Mouse (Mus musculus) right cerebral cortex, adult 2 months (tissue): ENCODE measurements around the gene Igll1.
"Not testable (repeated sequence)": the region's sequence is repeated elsewhere in the genome, so short reads cannot be mapped to it uniquely, and the experiment has no call there.

ENCODE experiments used
- DNase-seq, 2 experiments: peaks; one replicate each; pipeline ENCODE4 v3.0.0; 2021 to 2022; ENCODE audit warnings: low spot score in 2 of 2

The Igll1 gene

DNA sequence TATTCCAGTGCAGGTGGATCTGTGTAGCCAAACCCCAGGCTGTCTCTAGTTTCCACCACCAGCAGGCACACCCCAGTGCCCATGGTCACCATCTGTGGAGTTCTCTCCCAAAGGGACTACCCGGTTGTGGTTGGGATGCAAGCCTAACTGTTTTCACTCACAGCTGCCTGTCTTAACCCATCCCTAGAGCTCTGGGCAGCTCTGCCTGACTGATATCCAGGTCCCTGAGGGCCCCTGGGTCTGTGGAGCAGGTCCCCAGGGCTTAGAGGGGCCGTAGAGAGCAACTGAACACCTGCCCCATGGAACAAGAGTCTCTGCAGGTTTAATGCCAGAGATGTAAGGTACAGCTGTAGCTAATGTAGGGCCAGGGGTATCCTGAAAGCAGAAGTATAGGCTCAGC is at the start of gene Igll1:
TSS of gene Igll1 (minus strand) at position 8 of the 400 bp plus-strand sequence.
- DNase-seq = no peak

DNA sequence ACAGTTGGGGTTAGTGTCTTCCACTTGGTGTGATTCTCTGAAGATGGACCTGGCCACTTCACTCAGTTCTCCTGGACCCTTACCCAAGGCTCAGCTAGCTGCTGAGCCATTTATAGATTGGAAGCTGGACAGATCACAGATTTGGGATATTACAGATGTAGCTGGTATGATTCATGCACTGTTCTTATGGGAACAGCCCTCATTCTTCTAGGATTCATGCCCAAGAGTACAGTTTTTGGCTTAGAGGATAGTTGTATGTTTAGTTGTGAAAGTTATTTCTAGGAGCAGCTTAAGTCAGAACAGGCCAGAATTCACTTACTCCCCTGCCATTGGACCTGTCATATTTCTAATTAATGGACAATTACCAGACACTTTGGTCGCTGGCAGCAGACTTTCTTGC is 49.7 kb upstream of the Igll1 start:
- no peak for DNase-seq

DNA sequence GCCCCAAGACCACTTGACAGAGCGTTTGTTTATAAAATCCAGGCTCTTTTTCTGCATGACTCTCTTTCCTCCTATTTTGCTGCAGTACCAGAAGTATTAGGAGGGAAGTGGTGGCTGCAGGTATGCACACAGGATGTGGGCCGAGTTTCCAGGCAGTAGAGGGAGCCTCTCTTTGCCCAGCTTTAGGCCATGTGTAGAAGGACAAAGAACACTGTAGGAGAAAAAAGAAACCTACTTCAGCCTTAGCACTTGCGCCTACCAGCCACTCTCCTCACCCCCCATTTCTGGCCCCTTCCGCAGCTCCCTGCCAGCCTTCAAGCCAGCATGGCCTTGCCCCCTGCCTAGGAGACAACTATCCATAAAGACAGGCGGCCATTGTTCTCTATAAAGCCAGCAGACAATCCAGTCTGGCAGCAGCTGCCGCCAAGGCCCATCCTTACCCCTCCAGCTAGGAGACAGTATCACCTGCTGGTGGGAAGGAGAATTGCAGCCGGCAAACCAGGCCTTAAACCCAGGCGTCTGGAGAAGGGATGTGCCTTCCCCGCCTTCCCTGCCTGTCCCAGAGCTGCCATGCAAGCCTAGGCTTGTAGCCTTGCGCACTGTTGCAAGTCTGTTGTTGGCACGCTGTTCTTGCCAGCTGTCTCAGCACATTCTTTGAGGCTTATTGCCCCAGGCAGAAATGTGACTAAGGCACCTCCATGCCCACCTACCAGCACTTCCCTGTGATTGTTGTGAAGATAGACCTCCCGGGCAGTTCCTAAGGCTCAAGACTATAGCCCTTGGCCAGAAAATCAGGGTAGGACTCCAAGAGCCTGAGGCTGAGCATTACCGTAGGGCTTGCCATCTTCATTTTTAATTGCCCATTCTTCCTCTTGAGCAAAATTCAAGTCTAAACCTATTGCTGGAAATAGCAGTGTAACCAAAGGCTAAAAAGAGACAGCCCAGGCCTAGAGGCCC is 48.1 kb upstream of the Igll1 start:
- peak; percentile 67 to 68 for DNase-seq

DNA sequence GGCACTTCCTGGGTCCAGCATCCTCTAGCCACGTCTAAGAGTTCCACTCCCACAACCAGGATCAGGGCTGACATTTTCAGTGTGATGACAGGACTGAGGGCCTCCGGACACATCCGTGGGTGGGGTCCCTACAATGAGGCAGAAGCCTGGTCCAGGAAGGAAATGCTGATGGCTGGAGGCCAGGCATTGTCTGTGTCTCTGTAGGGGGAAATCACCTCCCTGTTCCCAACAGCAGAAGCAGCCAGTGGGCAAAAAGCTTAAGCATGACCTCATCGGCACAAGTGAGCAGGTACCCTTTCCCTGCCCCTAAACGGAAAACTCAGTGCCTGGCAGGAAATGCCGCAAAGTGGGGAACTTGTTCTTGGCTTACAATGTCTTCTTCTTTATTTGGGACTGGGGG is 44.0 kb upstream of the Igll1 start:
- DNase-seq = no peak

DNA sequence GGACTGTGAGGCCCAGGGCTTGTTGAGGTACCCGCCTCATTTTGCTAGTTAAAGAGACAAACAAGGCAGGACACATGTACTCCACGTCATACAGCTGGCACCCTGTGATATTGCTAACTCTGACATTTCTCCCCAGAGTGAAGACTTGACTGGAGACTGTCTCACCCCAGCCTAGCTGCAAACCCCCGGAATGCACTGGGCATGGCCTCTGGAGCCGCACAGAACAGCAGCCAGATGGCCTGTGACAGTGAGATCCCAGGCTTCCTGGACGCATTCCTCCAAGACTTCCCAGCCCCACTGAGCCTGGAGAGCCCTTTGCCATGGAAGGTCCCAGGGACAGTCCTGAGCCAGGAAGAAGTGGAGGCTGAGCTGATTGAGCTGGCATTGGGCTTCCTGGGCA is 39.4 kb upstream of the Igll1 start:
- no peak for DNase-seq

DNA sequence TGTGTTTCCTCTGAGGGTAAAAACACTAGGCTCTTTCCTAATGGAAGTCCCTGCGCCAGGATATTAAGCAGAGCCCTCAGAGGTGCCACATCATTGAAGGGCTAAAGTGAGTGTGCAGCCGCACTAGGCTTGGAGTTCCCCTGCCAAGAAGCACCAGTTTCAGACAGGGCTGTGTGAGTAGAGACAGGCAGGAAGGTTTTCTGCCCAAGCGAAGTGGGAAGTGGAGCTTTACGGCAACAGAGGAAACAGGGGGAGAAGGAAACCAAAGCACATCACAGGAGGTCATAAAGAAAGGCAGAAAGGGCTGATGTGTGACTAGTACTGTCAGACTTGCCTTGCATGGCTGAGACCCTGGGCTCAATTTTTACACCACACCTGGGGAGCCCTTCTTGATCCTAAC is 38.5 kb upstream of the Igll1 start:
- DNase-seq = no peak

DNA sequence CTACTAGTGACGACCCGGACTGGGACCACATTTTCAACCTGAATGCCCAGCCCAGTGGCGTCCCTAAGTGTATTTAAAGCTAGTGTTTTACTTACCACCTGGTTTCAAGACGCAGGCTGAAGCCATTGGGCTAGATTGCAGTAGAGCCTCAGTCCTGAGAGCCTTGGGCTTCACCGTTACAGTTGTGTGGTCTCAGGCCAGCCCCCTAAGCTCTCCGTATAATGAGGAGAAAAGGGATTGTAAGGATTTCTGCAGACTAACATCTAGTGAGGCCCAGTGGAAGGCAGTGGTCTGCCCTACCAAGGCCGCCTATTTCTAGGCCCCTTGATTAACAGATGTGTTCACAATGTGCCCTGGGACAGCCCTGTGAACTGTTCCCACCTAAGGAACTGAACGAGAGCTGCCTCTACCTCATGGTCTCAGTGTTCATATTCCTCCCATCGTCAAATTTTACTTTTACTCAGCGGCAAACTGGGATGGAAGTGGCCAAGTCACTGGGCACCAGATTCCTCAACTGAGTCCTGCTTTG is 33.3 kb upstream of the Igll1 start:
- DNase-seq = no peak

DNA sequence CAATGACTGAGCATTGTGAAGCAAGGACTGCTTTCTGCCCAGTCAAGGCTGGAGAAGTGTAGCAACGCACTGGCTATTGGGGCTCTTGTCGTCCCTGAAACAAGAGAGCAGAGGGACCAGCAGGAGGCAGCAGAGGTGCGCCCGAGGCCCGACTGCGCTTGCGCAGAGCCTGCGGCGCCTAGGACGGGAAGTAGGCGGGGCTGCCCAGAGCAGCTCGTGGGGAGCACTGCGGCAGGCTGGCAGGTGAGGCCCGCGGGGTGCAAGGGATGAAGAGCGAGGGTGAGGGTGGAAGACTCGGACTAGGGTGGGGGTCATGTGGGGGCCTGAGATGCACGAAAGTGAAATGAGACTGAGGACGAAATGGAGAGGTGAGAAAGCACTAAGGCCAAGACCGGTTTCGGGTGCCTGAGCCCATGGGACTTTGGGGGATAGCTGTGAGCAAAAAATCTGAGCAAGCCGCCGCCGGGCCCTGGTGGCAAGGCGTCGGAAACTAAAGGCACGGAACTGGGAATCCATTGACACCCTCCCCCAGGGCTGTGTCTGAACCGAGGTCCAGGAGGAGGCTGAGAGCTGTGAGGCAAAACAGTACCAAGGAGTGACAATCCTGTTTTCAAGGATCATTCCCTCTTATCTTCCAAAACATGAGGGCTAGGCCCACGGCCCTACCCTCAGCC is 32.7 kb upstream of the Igll1 start, which contains the start of gene Ppm1f:
TSS of gene Ppm1f (plus strand) at position 88 of the 674 bp plus-strand sequence.
- peak; percentile 96 to 97 for DNase-seq

DNA sequence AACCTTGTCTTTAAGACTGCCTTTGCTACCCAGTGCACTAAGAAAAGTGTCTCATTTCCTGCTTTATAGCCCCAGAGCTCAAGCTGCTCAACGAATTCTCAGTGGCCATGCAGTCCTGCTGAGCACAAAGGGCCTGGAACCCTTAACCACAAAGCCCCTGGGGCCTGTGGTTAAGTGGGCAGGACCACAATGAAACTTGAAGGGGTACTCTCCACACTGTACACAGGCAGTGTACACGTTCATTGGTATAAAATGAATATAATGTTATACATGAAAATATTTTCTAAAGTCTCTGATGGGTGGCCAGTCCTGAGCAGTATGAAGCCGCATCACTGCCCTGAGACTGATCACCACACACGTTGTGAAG is 32.2 kb upstream of the Igll1 start:
- DNase-seq = no peak

DNA sequence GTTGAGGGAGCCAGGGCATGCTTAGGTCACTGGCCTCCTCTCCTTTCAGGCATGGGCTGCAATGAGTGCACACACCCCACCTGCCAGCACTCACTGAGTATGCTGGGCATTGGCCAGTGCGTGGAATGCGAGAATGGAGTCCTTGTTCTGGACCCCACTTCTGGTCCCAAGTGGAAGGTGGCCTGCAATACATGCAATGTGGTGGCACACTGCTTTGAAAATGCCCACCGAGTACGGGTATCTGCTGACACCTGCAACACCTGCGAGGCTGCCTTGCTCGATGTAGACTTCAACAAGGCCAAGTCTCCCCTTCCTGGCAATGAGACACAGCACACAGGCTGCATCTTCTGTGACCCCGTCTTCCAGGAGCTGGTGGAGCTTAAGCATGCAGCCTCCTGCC is 28.6 kb upstream of the Igll1 start:
- no peak for DNase-seq

DNA sequence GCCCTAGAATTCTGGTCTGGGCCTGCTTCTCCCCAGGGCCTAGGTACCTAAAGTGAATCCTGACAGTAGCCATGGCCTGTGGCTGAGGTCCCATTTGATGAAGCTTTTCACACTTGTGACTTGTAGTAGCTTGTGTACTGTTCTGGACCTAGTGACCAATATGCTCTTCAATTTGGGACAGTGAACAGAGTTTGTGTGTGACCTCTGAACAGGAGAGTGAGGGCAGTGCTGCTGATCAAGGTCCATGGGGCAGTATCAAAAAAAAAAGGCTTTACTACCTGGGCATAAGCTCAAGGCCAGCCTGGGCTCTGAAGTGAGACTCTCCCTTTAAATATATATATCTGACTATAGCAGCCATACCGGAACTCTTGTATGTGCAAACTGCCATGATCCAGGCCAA is 24.6 kb upstream of the Igll1 start:
- DNase-seq = no peak

DNA sequence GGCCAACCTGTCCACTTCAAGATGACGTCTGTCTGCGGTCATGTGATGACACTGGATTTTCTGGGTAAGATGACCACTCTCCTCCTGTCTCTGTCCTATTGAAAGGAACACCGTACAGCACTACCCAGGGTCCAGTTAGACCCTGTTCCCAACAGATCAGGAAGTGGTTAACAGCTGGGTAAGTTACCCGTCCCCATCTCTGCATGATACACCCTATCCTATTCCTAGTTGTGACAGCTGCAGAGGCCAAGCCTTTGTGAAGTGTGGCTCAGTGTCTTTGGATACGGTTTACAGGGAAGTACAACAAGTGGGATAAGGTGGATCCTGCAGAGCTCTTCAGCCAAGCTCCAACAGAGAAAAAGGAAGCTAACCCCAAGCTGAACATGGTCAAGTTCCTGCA is 15.2 kb upstream of the Igll1 start:
- DNase-seq = no peak

DNA sequence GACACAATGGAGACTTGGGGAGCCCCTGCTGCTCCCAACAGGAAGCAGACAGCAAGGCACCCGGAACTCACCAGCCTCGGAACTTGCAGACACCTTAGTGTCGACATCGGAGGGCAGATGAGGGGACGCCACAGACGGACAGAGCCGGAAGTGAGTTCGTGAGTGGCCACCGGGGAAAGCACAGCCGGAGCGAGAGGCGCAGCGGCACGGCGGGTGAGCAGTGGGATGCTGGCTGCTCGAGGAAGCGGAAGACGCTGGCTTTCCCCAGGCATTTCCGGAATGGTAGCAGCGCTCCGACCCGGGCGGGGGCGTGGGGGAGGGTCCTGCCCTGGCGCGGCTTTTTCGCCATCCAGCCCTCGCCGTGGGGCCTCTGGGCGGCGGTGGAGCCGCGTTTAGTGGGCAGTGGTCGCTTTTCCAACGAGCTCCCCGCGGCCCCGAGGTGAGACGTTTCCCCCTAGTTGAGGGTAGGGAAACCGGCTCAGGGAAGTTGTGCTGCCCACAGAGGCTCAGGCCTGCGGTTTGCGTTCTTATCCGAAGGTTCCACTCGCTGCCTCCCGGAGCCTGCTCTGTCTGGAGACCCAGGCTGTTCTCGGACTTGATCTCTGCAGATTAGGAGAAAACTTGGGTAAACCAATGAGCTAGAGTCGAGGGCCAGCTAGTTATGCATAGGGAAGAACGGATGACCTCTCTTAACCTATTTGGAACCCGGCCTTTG is 7.0 kb upstream of the Igll1 start, which contains the start of the genes Top3b and Vpreb1:
TSS of gene Top3b (plus strand) at position 120 of the 715 bp plus-strand sequence.
TSS of gene Vpreb1 (minus strand) at position 227 of the 715 bp plus-strand sequence.
- DNase-seq = peak; percentile 91 to 93

DNA sequence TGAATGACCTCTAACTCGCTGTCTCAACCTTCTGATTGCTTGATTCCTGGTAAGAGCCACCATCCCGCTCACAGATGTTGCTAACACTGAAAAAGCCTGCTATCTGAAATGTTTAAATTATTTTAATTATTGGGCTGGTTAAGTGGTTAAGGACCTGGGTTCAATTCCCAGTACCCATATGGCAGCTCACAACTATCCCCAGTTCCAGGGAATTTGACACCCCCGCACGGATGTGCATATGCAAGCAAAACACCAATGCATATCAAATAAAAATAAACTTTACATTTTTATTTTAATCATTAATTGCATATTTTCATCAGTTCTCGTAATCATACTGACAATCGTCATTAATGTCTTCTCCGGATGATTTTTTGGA is 6.4 kb upstream of the Igll1 start:
- no peak for DNase-seq

DNA sequence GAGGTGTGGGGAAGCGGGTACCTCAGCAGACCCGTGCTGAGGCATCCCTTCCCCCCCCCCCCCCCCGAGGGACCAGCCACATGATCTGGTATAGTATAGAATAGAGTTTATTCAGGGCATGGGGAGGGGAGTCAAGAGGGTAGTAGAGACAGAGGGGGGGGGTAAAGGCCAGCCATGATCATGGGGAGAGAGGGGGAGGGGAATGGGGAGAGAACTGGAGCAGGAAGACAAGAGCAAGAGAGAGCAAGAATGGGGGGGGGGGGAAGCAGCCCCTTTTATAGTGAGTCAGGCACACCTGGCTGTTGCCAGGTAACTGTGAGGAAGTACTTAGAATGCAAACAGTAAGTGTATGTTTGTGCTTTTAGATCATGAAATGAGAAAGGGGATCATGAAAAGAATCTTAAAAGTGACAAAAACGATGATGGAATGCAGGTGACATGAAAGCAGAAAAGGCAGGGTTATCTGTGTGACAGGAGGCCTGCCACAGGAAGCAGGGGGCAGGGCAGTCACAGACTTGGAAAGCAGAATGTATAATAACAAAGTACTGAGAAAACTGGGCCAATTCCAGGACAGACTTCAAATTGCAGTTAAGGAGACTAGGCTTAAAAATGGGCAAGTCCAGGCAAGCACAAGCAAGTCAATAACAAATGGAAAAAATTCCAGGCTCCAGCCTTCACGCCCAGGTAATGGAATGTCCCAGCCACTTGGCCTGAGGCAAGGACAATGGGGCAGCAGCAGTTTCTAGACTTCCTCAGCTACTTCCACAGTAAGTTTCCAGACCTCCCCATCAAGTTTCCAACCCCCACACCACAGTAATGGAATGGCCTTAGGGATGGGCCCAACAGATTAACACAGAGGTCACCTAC is 2.1 kb upstream of the Igll1 start:
- DNase-seq = no peak

DNA sequence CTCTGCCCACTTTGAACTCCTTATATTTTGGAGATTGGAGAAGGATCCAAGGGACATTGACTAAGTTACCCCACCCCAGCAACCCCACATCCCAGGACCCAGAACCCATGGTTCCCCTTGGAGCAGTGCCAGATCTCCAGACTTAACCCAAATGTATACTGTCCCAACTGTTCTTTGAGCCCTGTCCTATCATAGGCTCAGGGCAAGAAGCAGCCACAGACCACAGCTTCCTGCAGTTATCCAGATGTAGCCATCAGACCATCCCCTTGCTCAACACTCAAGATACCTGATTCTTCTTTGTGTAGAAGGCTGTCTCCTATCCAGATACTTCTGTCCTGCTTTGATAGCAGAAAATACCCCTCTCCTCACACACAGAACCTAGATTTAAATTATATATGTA is 1.4 kb upstream of the Igll1 start:
- peak in 1 of 2 experiments; percentile 0 for DNase-seq

DNA sequence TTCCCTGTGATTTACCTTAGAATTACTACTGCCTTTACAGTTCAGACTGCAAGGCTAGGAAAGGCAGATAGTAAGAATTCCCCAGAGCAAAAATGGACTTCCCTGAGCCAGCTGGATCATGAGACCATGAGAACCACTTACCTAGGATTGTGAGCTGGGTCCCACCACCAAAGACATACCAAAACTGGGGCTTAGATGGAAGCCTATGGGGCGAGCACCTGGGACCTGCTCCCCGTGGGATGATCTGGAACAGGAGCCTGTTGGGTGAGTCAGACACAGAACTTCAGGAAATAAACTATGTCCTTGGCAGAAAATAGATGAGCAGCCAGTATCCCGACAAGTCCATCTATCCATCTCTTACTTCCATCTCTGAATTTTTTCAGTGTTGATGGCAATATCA is 1.5 kb downstream of the Igll1 start:
- no peak for DNase-seq

DNA sequence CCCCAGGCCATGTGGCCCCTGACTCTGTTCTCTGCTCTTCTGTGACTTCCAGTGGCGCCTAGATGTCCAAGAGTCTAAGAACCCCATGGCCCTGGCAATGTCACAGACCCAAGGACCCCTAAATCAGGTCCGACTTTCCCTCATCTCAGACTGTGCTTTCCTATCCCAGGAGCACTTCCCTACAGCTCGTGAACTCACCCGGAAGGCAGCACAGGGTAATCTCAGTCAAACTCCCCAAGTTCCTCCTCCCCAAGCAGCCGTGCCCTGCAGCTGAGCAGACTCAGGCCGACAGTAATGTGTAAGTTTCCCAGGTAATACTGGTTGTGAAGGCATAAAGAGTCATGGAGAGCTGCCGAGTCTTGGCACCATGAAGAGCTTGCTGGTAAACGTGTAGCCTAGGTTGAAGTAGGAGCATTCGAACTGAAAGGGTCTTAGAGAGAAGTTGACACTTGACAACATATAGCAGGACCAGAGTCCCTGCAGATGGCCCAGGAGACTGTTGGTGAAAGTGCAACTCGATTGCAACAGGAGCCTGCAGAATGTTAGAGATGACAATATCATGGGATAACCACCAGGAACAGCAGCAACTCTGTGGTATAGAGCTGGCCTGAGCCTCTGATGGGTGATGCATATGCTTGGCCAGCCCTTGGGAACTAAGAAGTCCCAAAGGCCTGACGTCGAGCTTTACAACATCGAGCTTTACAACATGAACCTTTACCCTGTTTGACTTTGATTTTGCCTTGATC is 6.9 kb downstream of the Igll1 start:
- no peak for DNase-seq

DNA sequence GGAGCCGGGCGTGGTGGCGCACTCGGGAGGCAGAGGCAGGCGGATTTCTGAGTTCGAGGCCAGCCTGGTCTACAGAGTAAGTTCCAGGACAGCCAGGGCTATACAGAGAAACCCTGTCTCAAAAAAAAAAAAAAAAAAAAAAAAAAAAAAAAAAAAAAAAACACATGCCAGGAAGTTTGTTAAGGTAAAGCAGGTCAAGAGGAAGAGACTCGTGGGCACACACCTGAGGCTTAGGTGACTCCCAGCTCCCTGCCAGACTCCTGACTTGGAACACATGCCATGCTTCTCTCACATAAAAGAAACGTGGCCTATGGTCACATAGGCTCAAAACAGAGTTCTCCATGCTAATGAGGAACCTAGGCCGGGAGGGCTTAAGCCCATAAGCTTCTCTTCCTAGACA is 7.7 kb downstream of the Igll1 start:
- not testable (repeated sequence) for DNase-seq

DNA sequence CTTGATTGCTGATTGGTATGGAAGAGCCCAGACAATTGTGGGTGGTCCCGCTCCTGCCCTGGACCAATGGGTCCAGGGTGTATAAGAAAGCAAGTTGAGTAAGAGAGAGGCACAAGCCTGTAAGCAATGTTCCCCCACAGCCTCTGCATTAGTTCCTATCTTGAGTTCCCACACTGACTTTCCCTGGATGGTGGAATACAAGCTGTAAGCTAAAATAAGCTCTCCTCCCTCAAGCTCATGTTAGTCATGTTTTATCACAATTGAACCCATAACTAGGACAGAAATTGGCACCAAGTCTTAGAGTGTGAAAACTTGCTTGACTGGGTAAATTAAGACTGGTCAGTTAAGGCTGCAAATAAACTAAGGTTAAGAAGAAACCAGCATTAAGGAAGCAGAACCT is 8.2 kb downstream of the Igll1 start:
- DNase-seq = no peak
